Mouse (Mus musculus) activated CD4-positive, CD25-positive, alpha-beta regulatory T cell, adult 4 months (primary cell): Measurements from ENCODE around the gene Ncbp2. TPM values are rescaled to one million over a fixed set of nuclear protein-coding genes. Genes with fewer than 3 reads are reported as not detected.

Experiments
- ATAC-seq: one replicate; pipeline ENCODE4 v1.8.0; 2017
- polyA plus RNA-seq, 2 experiments: library from polyadenylated mRNA; unstranded; fragments of 100-300 nt; shearing (Covaris generic); gene quantifications; one replicate each; pipeline ENCODE4 v1.2.1; 2017

Ncbp2 gene
- polyA plus RNA-seq = 10 to 100 TPM; 32.3 to 38.7 TPM

GRCm38 (mm10) chr16:31948345-31948774 lies at the start of gene Ncbp2, which contains the start of gene 0610012G03Rik:
Gene Ncbp2 (plus strand): TSS chr16:31948513.
Gene 0610012G03Rik (minus strand): TSS chr16:31948494.
- ATAC-seq = peak; percentile 73

DNA sequence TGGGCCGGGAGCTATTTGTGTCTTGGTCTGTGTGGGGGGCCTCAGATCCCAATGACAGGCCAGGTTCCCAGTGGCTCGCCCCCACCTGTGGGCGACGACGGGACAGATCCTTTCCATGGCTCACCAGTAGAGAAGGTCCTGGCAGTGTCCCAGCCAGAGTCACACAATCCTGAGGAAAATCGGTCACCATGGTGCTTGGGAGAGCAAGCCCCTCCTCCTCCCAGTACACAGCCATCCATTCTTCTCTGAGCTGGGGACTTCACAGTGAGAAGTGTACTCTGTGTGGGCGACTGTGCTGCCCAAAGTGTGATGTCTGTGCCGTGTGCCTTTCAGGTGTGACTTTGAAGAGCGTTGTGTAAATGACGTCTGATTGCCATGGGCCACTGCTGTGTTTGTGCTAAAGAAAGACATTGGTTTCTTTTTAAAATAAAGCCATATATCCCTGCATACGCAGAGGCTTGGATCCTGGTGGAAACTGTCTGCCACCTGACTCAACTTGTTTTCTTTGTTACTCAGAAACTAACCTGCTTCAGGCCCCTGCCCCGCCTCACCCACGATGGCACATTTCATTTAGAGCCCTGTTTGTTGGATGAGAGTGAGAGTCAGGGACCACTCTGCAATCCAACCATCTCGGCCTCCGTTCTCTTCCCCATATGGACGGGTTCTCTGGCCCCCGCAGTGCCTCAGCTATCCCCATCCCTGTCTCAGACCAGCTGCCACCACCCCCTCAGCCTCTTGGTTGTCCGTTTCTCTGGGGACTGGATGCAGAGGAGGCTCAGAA lies 49.6 kb upstream of the Ncbp2 start:
- ATAC-seq = no peak

DNA sequence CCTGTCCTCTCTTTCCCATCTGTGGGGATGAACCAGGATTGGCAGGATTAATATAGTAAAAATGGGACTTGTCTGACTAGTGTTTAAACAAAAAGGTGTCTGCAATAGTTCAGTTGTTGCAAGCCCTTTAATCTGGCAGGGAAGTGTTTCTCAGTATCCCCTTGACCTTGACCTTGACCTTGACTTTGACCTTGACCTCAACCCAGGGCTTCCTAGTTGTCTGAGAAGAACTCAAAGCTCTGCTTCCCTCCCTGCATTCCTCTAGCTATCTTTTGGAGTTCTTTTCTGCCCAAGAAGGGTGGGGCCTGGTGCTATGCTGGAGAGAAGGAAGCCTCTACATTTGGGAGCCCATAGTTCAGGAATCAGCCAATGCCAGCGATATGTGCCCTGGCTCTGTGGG lies 46.4 kb upstream of the Ncbp2 start:
- ATAC-seq = no peak

DNA sequence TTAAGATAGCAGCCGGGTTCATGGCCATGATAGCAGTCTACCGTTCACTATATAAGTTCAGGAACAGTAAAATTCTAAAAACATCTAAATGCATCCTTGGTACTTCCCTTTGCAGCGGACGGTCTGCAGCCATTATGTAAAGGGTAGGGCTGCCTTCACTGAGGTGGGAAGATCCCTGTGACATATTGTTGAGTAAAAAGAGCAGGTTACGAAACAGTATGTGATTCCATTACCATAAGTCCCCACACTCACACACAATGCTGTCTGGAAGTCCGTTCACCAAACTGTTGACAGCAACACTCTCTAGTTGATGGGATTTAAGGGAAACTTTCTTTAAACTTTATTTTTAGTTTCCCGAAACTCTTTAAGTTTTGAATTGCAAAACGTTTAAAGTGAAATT lies 45.1 kb upstream of the Ncbp2 start:
- no peak for ATAC-seq

- ATAC-seq = no peak
These were observed 43.0 kb upstream of the Ncbp2 start for GRCm38 (mm10) chr16:31905331-31905730.

DNA sequence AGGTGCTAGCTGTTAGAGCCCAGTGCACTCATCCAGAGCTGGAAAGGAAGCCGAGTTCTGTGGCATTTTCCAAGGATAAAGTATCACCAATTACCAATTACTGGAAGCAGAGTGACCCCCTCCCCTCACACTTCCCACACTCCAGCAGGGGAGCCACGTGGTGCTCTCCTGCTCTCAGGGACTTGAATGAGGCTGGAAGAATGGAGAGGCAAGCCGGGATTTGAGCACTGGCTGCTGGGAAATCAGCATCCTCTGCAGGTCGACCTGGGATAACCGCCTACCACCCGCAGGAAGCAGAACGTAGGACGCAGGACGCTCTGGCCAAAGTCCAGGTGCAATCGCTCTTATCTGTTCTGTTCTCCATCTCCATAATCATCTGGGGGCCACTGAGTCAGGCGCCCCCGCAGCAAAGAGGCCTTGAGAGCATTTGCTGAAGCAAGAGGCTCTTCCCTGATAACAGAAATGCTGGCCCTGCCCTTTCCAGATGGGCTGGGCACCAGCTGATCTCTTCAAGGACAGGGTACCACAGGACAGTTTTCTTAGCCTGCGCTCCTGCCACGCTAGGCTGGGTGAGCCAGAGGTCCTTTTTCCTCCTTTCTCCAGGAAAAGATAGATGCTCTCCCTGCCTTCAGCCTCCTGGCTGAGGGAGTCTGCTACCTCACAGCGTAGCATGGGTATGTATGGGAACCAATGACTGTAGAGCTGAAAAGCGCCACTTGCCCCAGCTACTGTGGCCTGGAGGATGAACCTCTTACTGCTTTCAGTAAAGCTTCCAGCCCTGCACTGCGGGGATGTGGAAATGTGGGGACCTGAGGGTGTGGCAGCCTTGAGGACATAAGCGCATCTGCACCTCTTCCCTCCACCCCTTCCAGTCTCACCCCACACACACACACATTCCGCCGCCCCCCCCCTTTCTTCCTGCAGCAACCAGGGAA lies 42.2 kb upstream of the Ncbp2 start:
- ATAC-seq = no peak

- no peak for ATAC-seq
These were observed 41.4 kb upstream of the Ncbp2 start for GRCm38 (mm10) chr16:31906896-31907295.

GRCm38 (mm10) chr16:31908959-31909358 lies 39.4 kb upstream of the Ncbp2 start:
- ATAC-seq = no peak

DNA sequence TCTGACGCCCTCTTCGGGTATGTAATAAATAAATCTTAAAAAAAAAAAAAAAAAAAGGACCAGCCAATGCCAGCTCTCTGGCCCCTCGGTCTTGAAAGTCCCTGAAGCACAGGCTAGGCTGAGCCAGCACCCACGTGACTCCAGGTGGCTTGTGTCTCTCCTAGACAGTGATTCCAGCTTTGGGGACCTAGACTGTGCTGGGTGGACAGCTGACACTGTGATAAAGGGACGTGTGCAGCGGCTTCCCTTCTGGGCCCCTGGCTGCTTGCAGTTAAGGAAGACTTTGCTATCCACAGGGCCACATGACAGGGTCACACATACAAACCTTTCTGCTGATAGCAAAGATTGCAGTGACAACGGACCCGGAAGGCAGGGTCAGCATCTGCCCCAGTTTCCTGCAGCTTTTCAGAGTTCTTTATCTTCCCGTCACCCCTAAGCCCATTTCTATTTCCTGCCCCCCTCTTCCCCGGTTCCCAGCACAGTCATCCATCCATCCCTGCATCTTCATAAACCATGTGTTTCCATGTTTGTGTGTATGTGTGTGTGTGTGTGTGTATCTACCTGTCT lies 37.9 kb upstream of the Ncbp2 start:
- ATAC-seq = no peak

- ATAC-seq = no peak
These were observed 30.5 kb upstream of the Ncbp2 start for GRCm38 (mm10) chr16:31917776-31918175.

DNA sequence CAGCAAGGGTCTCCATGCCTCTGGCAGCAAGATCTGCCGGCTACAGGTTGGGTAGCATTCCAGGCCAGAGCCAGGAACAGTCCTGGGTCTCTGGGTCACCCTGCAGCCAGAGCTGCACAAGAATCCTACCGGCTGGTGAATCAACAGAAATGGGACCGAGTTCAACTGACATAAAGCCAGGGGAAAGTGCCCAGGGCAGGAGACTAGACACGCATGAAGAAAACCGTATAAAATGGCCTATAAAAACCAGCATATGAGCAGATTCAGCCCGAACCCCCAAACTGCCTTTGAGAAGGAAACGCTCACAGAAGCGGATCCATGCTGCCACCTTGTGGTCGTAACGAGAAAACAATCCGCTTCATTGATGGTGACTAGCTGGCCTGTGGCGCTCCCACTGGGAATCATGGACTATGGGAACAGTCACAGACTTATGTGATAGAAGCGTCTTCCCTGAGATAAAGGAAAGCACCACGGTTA lies 30.0 kb upstream of the Ncbp2 start:
- no peak for ATAC-seq

DNA sequence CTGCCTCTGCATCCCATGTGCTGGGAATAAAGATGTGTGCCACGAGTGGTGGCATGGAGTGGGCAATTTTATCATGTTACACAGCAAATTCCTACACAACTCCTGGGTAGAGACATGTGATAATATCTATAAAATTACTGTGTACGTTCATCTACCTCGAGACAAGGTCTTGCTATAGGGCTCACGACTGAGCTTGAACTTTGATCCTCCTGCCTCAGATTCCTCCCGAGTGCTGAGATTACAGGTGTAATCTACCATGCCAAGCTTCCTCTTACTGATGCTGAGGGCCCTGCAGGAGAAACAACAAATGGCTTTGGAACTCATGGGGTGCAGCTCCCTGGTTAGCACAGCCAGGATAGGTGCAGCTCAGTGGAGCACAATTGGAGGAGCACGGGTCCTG lies 23.9 kb upstream of the Ncbp2 start:
- no peak for ATAC-seq

GRCm38 (mm10) chr16:31926091-31926490 lies 22.2 kb upstream of the Ncbp2 start:
- no peak for ATAC-seq

DNA sequence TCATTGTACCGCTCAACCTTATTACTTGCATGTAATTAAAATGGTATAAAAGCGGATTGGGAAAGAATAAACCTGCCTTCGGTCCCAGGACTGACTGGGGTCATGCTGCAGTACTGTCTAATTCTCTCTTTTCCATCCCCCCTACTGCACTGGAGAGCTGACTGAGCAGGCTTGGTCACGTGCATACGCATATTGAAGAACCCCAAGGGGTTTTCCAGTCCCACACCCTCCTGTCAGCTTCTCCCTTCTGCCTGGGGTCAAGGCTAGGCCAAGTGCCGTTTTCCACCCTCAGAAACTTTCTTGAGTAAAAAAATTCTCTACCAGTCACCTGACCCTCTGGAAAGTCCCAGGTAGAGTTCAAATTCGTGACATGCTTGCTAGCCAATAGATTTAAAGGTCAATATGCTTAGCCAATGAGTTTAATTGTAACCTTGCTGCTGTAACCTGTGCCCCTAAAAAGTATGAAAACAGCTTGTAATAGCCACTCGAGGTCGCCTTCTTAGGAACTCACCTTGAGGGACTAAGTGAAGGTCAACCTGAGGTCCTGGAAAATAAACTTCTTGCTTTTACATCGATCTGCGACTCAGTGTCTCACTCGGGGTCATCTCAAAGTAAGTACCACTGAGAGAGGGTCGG lies 21.6 kb upstream of the Ncbp2 start:
- ATAC-seq = peak; percentile 49

DNA sequence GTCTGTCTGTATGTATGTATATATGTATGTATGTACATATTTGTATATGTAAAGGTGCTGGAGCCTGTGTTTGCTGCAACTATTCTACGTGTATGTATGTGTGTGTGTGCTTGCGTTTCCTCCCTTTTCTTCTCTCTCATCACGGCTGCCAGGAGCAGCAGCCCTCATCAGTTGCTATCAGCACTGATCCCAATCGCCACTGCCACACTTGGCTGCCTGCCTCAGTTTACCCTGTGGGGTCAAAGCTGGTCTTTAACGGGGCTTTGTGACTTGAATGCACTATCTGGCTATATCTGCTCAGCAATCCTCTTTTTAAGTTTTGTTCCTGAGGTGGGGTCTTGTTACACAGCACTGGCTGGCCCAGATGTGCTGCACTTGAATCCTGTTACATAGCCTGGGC lies 20.9 kb upstream of the Ncbp2 start:
- ATAC-seq = no peak

- peak; percentile 15 for ATAC-seq
These were observed 17.0 kb upstream of the Ncbp2 start for GRCm38 (mm10) chr16:31931330-31931729.

DNA sequence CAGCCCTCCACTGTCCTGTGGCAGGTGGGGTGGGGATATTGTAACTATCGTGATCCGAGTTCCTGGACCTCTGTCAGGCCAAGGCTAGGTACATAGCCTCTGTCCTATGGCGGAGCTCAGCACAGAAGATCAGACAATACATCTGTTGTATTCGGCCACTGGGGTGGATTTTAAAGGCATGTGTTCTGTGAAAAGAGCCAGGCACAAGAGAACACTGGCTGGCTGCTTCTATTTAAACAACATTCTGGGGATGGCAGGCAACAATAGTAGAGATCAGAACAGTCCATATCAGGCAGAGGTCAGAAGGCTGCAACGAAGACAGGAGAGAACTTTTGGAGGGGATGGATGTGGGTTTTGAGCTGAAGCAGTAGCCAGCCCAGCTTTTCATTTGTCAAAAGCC lies 16.1 kb upstream of the Ncbp2 start:
- ATAC-seq = no peak

GRCm38 (mm10) chr16:31932840-31933697 lies 15.2 kb upstream of the Ncbp2 start:
- peak; percentile 51 for ATAC-seq

DNA sequence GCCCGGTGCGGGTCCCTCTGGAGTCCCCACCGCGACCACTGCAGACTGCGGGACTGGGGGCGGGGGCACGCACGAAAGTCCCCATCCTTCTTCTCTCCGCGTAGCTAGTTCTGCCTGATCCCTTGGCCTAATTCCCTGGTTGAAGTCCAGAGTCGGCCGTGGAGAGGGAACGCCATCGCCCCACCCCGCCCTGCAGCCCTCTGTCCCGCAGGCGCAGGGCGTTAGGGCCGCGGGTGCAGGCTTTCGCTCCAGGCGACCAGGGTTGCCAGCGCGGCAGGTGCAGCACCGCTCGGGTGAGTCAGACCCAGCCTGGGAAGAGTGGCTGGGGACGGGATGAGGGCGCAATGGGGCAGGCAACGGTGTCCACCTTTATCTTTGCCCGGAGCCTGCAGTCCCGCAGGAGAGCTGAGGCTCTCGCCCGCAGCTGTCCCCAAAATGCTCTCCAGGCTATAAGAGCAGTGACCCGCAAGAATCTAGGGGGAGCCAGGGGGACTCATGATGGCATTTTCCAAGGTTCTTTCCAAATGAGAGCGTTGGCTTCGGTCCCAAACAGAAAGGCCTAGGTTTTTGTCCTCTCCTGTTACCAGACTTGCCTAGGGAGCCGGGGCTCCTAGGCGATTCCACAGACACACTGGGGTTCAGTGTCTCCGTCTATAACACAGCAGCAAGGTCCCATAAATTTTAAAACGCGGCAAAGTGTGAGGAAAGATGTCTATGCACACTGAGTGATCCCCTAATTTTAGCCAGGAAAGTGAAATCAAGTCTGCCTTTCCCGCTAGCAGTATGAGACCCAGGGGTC lies 14.4 kb upstream of the Ncbp2 start, which contains the start of gene Pigz:
TSS of gene Pigz (plus strand) at position 101 of the 799 bp plus-strand sequence.
- ATAC-seq = no peak

DNA sequence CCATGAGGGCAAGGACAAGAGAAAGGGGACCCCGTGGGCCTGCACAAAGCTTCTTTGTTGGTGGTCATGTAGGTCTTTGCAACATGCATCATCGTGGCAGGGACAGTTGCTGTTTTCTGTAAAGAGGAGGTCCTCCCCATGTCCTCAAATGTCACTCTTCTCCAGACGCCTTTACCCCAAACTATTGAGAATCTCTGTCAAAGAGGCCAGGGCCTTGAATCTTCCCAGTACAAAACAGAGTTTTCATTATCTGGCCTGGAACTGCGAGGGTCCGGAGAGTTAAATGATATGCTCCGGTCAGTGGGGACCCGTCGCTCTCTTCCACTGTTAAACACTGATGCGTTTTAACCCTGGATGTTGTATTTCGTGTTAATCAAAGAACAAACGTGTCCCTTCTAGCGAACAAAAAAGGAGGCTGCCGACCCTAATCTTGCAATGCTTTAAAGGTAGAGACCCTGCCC lies 13.7 kb upstream of the Ncbp2 start:
- no peak for ATAC-seq
